Mouse (Mus musculus) lung, embryonic 16.5 days (tissue): ENCODE results near the gene Plac8. TPM values are rescaled to one million over a fixed set of nuclear protein-coding genes. Genes with fewer than 3 reads are reported as not detected.
A peak's percentile ranks its signal among the peaks of the same experiment; 100 is the strongest.

Experiments used
- ATAC-seq: fragments of 200-750 bp; cut with Nextera tagmentation; 2 replicates; pipeline ENCODE4 v1.8.0; 2017; ENCODE audit warnings: low read depth, mild to moderate bottlenecking, moderate library complexity
- H3K27ac ChIP-seq: fragments of 300-500 bp; sonication (generic); 2 replicates; pipeline ENCODE4 v1.5.1; 2014; ENCODE audit warnings: mild to moderate bottlenecking, control low read depth, low read length
- H3K27me3 ChIP-seq: fragments of 300-500 bp; sonication (generic); 2 replicates; pipeline ENCODE4 v1.6.1; 2014; ENCODE audit warnings: low read depth, low read length, mixed read lengths; ENCODE audit not compliant: control insufficient read depth, insufficient read depth
- H3K36me3 ChIP-seq: fragments of 300-500 bp; sonication (generic); 2 replicates; pipeline ENCODE4 v1.6.1; 2014; ENCODE audit warnings: low read length; ENCODE audit not compliant: control insufficient read depth, insufficient read depth
- H3K4me1 ChIP-seq: fragments of 300-500 bp; sonication (generic); replicated peaks from 2 replicates; pipeline ENCODE4 v1.6.1; 2014; ENCODE audit warnings: low read length, mixed read lengths; ENCODE audit not compliant: control insufficient read depth, insufficient read depth
- H3K4me2 ChIP-seq: fragments of 300-500 bp; sonication (generic); 2 replicates; pipeline ENCODE4 v1.6.1; 2014; ENCODE audit warnings: low read depth, low read length, control low read depth
- H3K4me3 ChIP-seq: fragments of 300-500 bp; sonication (generic); 2 replicates; pipeline ENCODE4 v1.5.1; 2014; ENCODE audit warnings: mild to moderate bottlenecking, low read length, control low read depth
- H3K9ac ChIP-seq: fragments of 300-500 bp; sonication (generic); 2 replicates; pipeline ENCODE4 v1.6.1; 2014; ENCODE audit warnings: low read length, control low read depth
- H3K9me3 ChIP-seq: fragments of 300-500 bp; sonication (generic); 2 replicates; pipeline ENCODE4 v1.6.1; 2016; ENCODE audit warnings: low read length; ENCODE audit not compliant: control insufficient read depth
- WGBS: fragments of 180-500 bp; shearing (Covaris S2); extraction: QIAGEN DNeasy Blood & Tissue Kit; methylation state at CpG from one replicate; pipeline ENCODE4 v1.1.7; 2014; 5-methylcytosine and 5-hydroxymethylcytosine counted together
- polyA plus RNA-seq: library from polyadenylated mRNA; unstranded; fragments of >200 nt; fragmentation: Nextera tagmentation; extraction: Ambion mirVana; gene quantifications from 2 replicates; pipeline ENCODE4 v1.2.1, GENCODE M21; 2015

Gene Plac8
- polyA plus RNA-seq, 1 experiment from 2014 or later, result 12.5 TPM

DNA sequence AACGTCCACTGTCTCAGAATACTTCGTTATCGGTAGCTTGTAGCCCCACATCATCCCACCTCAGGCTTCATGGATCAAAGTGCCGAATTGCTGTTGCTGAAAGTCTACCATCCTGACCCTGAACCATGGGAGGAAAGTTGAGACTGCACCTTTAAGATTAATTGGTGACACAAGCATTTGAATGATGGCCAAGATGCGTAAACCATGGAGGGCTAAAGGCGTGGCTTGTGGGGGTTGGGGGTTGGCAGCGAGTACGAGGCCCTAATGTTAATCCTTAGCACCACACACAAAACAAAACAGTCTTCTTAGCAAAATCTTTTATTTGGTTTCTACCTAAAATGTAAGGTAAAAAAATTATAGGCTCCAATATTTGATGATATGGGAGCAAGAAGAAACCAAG is 18.6 kb downstream of the Plac8 start:
- ATAC-seq, result no peak

DNA sequence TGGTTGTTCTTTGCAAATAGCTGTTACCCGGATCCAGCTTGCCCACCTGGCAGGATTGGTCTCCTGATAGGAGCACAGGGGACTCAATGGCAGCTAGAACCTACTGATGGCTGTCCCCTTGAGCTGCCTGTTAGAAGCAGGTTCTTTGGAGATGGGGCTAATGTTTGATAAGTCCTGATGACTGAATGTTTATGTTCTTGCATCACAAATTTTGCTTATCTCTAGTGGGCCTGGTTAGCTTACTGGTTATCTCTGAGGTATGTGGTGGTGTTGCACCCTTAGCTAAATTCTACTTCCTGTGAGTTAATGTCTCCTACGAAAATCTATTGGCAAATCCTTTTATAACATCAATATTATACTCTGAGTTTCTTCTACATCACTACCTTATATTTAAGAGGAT is 20.1 kb downstream of the Plac8 start:
- no peak for ATAC-seq
- Histone ChIP-seq H3K9me3 (no peaks in the 10 kb centered on the region), H3K9ac (no peak overlapping the region), H3K27ac (no peak overlapping the region), H3K4me3 (no peak overlapping the region), H3K36me3 (peaks cover 15% of the 10 kb centered on the region), H3K4me1 (no peaks in the 10 kb centered on the region), H3K4me2 (no peak overlapping the region), H3K27me3 (no peaks in the 10 kb centered on the region)
- 50% methylated on average over 2 of the region's 2 CpGs for WGBS

More for the DNA sequence above, 18.6 kb downstream of the Plac8 start:
- no peak overlapping the region for H3K27ac ChIP-seq
- no peaks in the 10 kb centered on the region for H3K9me3 ChIP-seq
- no peak overlapping the region for H3K4me2 ChIP-seq
- H3K4me1 ChIP-seq, result no peaks in the 10 kb centered on the region
- H3K27me3 ChIP-seq, result no peaks in the 10 kb centered on the region
- WGBS, result 51% methylated on average over 8 of the region's 8 CpGs
- H3K36me3 ChIP-seq, result peaks cover 11% of the 10 kb centered on the region
- H3K9ac ChIP-seq, result no peak overlapping the region
- no peak overlapping the region for H3K4me3 ChIP-seq

DNA sequence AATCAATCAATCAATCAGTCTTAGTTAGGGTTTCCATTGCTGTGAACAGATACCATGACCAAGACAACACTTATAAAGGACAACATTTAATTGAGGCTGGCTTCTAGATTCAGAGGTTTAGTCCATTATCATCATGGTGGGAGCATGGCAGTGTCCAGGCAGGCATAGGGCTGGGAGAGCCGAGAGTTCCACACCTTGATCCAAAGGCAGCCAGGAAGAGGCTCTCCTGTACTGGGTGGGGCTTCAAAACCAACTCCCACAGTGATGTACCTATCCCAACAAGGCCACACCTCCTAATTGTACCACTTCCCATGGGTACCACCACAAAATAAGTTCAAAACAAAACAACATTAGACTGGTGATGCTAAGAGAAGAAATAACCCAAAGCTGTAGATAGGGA is 21.9 kb downstream of the Plac8 start:
- Histone ChIP-seq H3K27ac (no peak overlapping the region), H3K4me3 (no peak overlapping the region), H3K9ac (no peak overlapping the region), H3K27me3 (no peaks in the 10 kb centered on the region), H3K4me1 (no peaks in the 10 kb centered on the region), H3K9me3 (no peaks in the 10 kb centered on the region), H3K4me2 (no peak overlapping the region), H3K36me3 (peaks cover 20% of the 10 kb centered on the region)
- 92% methylated on average over 1 of the region's 1 CpGs for whole genome bisulfite sequencing
- no peak for ATAC-seq

DNA sequence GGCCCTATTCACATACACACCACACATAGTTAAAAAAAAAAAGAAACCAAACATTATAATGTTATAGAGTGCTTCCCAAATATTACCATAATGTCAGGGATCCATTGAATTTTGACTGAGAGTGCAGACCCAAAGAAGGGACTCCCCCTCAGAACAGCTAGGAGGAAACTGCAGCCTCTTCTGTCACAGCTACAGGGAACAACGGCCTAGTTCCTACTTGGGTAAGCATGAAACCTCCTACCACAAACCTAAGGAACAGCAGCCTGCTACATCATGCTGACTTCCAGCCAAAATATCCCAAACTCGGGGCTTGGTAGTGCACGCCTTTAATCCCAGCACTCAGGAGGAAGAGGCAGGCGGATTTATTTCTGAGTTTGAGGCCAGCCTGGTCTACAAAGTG is 22.7 kb downstream of the Plac8 start:
- H3K4me3 ChIP-seq, result no peak overlapping the region
- H3K27me3 ChIP-seq, result no peaks in the 10 kb centered on the region
- 95% methylated on average over 4 of the region's 4 CpGs for WGBS
- peaks cover 26% of the 10 kb centered on the region for H3K36me3 ChIP-seq
- H3K4me2 ChIP-seq, result no peak overlapping the region
- no peak overlapping the region for H3K9ac ChIP-seq
- no peaks in the 10 kb centered on the region for H3K4me1 ChIP-seq
- no peaks in the 10 kb centered on the region for H3K9me3 ChIP-seq
- ATAC-seq, result no peak
- no peak overlapping the region for H3K27ac ChIP-seq

DNA sequence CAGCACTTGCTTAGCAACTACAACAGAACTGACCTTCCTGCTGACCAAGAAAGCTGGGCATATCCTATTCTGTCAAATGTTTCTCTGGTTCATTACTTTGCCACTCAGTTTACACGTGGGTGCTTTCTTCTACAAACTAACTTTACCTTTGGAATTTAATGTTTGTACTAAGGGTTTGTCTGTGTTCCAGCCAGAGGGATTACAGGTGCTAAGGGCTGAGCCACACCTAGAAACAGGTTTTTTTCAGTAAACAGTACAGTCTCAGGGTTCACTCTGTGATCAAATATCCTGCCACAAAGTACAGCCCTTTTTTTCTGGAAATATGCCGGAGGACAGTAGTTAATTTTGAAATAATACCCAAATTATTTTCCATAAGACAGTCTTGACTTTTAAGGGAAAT is 23.8 kb downstream of the Plac8 start:
- Histone ChIP-seq H3K36me3 (peaks cover 32% of the 10 kb centered on the region), H3K27me3 (no peaks in the 10 kb centered on the region), H3K27ac (no peak overlapping the region), H3K4me2 (no peak overlapping the region), H3K4me3 (no peak overlapping the region), H3K4me1 (no peaks in the 10 kb centered on the region), H3K9ac (no peak overlapping the region), H3K9me3 (no peaks in the 10 kb centered on the region)
- WGBS, result 76% methylated on average over 2 of the region's 2 CpGs
- no peak for ATAC-seq

DNA sequence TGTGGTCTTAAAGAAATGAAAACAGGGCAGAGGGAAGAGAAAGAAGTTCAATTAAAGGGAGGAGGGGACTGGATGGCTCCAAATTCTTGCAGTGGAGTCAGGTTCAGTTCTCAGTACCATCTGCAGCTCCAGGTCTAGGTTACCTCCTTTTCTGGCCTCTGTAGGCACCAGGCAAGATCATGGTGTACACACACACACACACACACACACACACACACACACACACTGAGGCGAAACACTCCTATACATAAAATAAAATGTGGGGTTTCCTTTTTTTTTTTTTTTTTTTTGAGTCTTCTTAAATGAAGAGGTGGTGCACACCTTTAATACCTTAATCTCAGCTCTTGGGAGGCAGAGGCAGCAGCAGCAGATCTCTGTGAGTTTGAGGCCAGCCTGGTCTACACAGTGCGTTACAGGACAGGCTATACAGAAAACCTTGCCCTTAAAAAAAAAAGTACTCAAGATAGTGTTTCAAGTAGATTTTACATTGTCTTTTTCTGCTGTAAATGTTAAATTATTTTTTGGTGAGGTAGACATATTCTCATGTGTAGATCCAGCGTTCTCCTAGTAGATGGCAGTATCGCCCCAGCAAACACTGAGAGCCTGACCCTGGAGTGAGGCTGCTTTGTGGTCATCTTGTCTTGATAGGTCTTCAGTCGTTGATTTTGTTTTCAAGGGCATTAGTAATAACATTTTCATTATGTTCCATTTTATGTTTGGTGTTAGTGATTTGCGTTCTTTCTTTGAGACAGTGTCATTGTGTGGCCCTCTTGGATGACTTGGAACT is 25.6 kb downstream of the Plac8 start:
- Histone ChIP-seq H3K36me3 (peaks cover 44% of the 10 kb centered on the region), H3K4me1 (no peaks in the 10 kb centered on the region), H3K9me3 (no peaks in the 10 kb centered on the region), H3K4me3 (no peak overlapping the region), H3K4me2 (no peak overlapping the region), H3K27me3 (no peaks in the 10 kb centered on the region), H3K9ac (no peak overlapping the region), H3K27ac (no peak overlapping the region)
- ATAC-seq, result no peak
- 81% methylated on average over 6 of the region's 6 CpGs for WGBS

DNA sequence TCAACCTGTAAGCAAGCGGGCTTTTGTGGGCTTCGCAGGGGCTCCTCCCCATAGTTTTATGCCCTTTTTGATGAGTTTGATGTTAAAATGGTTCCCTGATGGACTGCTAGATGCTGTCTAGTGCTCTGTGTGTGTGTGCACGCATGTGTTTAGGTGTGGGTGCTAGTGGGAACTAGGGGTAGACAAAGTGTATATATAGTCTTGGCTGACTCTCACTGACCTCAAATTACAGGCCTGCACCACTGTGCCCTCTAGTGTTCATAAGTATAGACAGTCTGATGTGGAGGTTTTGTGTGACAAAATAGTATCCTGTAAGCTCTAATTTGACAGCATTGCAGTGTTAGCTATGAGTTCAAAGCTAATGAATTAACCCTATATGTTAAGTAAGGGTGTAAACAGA is 35.4 kb downstream of the Plac8 start:
- H3K27ac ChIP-seq, result no peak overlapping the region
- WGBS, result 84% methylated on average over 3 of the region's 3 CpGs
- 0 out of 2 replicates have a peak, but pooled peaks have one; percentile 49 for ATAC-seq
- no peak overlapping the region for H3K4me2 ChIP-seq
- no peaks in the 10 kb centered on the region for H3K9me3 ChIP-seq
- no peak overlapping the region for H3K9ac ChIP-seq
- H3K4me3 ChIP-seq, result no peak overlapping the region
- peaks cover 36% of the 10 kb centered on the region for H3K36me3 ChIP-seq
- H3K4me1 ChIP-seq, result no peaks in the 10 kb centered on the region
- H3K27me3 ChIP-seq, result no peaks in the 10 kb centered on the region

DNA sequence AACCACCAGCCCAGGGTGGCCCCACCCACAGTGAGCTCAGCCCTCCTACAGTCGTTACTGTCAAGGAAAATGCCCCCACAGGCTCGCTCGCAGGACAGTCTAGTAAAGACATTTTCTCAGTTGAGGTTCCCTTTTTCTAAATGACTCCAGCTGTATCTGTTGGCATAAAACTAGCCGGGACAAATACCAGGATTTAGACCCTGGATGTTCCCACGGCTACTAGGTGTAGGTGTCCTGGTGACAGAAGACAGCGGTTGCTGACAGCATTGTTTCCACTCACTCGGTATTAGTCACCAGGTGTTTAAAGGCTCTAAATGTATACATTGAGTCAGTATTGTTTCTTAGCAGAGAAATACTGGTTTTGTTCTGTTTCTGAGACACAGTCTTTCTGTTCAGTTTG is 36.2 kb downstream of the Plac8 start:
- Histone ChIP-seq H3K4me3 (no peak overlapping the region), H3K4me1 (no peaks in the 10 kb centered on the region), H3K36me3 (peaks cover 38% of the 10 kb centered on the region), H3K27me3 (no peaks in the 10 kb centered on the region), H3K4me2 (no peak overlapping the region), H3K9me3 (no peaks in the 10 kb centered on the region), H3K27ac (no peak overlapping the region), H3K9ac (no peak overlapping the region)
- WGBS, result 71% methylated on average over 7 of the region's 7 CpGs
- no peak for ATAC-seq

DNA sequence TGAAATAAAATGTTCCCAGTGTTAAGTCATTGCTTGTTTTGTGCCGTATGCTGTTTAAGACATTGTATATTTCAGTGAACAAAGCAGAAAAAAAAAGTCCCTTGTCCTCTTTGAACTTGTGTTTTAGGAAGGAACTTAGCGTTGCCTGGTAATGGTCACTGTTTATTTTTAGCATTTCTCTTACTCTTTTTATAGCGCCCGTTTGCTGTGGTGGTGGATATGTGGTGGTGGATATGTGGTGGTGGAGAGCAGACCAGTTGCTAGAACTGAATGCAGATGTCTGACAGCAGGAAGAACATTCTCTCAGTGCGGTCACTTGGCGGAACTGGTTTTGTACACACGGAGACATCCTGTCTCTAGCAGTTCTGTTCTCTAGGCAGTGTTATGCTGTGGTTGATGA is 45.9 kb downstream of the Plac8 start:
- 53% methylated on average over 7 of the region's 7 CpGs for WGBS
- Histone ChIP-seq H3K27ac (peak overlapping the region; percentile 10; the same call in 1 of the 2 replicates), H3K36me3 (peaks cover 18% of the 10 kb centered on the region), H3K27me3 (no peaks in the 10 kb centered on the region), H3K4me3 (no peak overlapping the region), H3K4me1 (peaks cover 7% of the 10 kb centered on the region), H3K9me3 (no peaks in the 10 kb centered on the region), H3K9ac (no peak overlapping the region), H3K4me2 (no peak overlapping the region; the same call in 1 of the 2 replicates)
- ATAC-seq, result peak; percentile 90
